Mouse (Mus musculus) B cell, adult 62 days (primary cell): Measurements from ENCODE around the gene Eqtn. TPM values are rescaled to one million over a fixed set of nuclear protein-coding genes. Genes with fewer than 3 reads are reported as not detected.

ENCODE experiments used
- total RNA-seq: library from RNA; stranded (reverse); gene quantifications from 4 replicates; pipeline ENCODE4 v1.2.4, GENCODE M21; 2023

Gene Eqtn
- total RNA-seq: 0.52 to 1.1 TPM (median 0.85 TPM) in 3 of 4 replicates, not detected in the other

DNA sequence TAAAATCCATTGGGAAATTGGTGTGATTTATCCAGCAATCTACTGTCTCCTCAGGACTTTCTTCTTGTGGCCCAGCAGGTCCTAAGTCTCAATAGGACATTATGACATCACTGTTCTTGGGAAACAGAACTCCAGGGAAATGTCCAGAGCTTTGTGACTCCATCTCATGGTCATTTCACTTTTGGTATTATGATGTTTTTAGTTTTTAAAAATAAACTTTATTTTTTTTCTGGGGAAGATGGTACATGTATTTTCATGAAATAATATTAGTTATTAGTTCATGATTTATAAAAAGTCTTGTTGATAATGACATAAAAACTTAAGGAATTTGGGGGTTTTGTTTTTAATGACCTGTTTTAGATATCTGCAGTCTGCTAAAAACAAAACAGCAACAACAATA, at the start of gene Eqtn:
Gene Eqtn (minus strand): TSS at position 101 of the 400 bp plus-strand sequence.

Other genes with a start within 250 kb of the Eqtn start
- gene Tek, start 189.6 kb downstream of the Eqtn start, total RNA-seq: not detected in 4 replicates
- 66.2 to 76.9 TPM (median 73.3 TPM) in 4 replicates for gene Mysm1, start 50.3 kb upstream of the Eqtn start, total RNA-seq
- gene Jun, start 123.4 kb upstream of the Eqtn start, total RNA-seq: 1,218 to 1,650 TPM (median 1,460 TPM) in 4 replicates